Mouse (Mus musculus) cerebellum, adult 11 months (tissue): ENCODE measurements around the gene Abhd14b.

Experiments used
- DNase-seq: peaks from one replicate; pipeline ENCODE4 v3.0.0; 2022

The Abhd14b gene

GRCm38 (mm10) chr9:106430015-106430264 is 17.3 kb upstream of the Abhd14b start:
- no peak for DNase-seq

- no peak for DNase-seq
Measured at GRCm38 (mm10) chr9:106433389-106433788, 13.9 kb upstream of the Abhd14b start.

- no peak for DNase-seq
Measured at GRCm38 (mm10) chr9:106436566-106436965, 10.7 kb upstream of the Abhd14b start.

GRCm38 (mm10) chr9:106442680-106443079 is 4.6 kb upstream of the Abhd14b start:
- DNase-seq = no peak

GRCm38 (mm10) chr9:106444836-106445235 is 2.4 kb upstream of the Abhd14b start:
- no peak for DNase-seq

GRCm38 (mm10) chr9:106447951-106448350 is 692 bp downstream of the Abhd14b start:
- no peak for DNase-seq

- DNase-seq = peak; percentile 82
Measured at GRCm38 (mm10) chr9:106448498-106449031, 1.3 kb downstream of the Abhd14b start.

GRCm38 (mm10) chr9:106449947-106450346 is 2.7 kb downstream of the Abhd14b start:
- DNase-seq = no peak

- DNase-seq = no peak
Measured at GRCm38 (mm10) chr9:106450661-106451060, 3.4 kb downstream of the Abhd14b start.

GRCm38 (mm10) chr9:106451298-106451697 is 4.0 kb downstream of the Abhd14b start:
- no peak for DNase-seq

- DNase-seq = no peak
Measured at GRCm38 (mm10) chr9:106451899-106452298, 4.6 kb downstream of the Abhd14b start.

GRCm38 (mm10) chr9:106452351-106452750 is 5.1 kb downstream of the Abhd14b start:
- no peak for DNase-seq

GRCm38 (mm10) chr9:106452821-106453220 is 5.6 kb downstream of the Abhd14b start:
- DNase-seq = peak; percentile 84

- DNase-seq = no peak
Measured at GRCm38 (mm10) chr9:106453271-106454070, 6.2 kb downstream of the Abhd14b start, which contains the start of gene Pcbp4. TSS of gene Pcbp4 (plus strand) at chr9:106453291.

GRCm38 (mm10) chr9:106454071-106454761 is 7.0 kb downstream of the Abhd14b start:
- no peak for DNase-seq

- DNase-seq = no peak
Measured at GRCm38 (mm10) chr9:106454888-106455681, 7.8 kb downstream of the Abhd14b start.

GRCm38 (mm10) chr9:106456325-106457162 is 9.3 kb downstream of the Abhd14b start:
- DNase-seq = no peak

GRCm38 (mm10) chr9:106457163-106457559 is 9.9 kb downstream of the Abhd14b start:
- no peak for DNase-seq

- no peak for DNase-seq
Measured at GRCm38 (mm10) chr9:106457920-106458319, 10.7 kb downstream of the Abhd14b start.

- peak; percentile 61 for DNase-seq
Measured at GRCm38 (mm10) chr9:106459946-106460345, 12.7 kb downstream of the Abhd14b start.

- peak; percentile 75 for DNase-seq
Measured at GRCm38 (mm10) chr9:106460401-106461025, 13.3 kb downstream of the Abhd14b start.

GRCm38 (mm10) chr9:106461026-106461415 is 13.8 kb downstream of the Abhd14b start:
- DNase-seq = peak; percentile 47
